Mouse (Mus musculus): ENCODE data around the gene Dvl2. TPM values are rescaled to one million over a fixed set of nuclear protein-coding genes. Genes with fewer than 3 reads are reported as not detected.
A peak's percentile ranks its signal among the peaks of the same experiment; 100 is the strongest.

Gene Dvl2
- polyA plus RNA-seq, 1 experiment from 2014 or later: 27.1 TPM

GRCm38 (mm10) chr11:70049816-70050215, 49.4 kb downstream of the Dvl2 start:
- Histone ChIP-seq H3K36me3 (ENCODE audit: insufficient read depth, low read length) (no peaks in the 10 kb centered on the region), H3K9ac (ENCODE audit: low read depth, low read length) (no peak overlapping the region), H3K9me3 (replicated peaks; ENCODE audit: low read length) (no peaks in the 10 kb centered on the region), H3K4me2 (ENCODE audit: low read length) (no peak overlapping the region), H3K4me3 (replicated peaks; ENCODE audit: low read depth, low read length) (no peak overlapping the region), H3K27ac (no peak overlapping the region), H3K4me1 (replicated peaks; ENCODE audit: insufficient read depth, low read length) (no peaks in the 10 kb centered on the region), H3K27me3 (ENCODE audit: insufficient read depth, low read length) (no peaks in the 10 kb centered on the region)
- no peak for ATAC-seq (replicated peaks; ENCODE audit: low FRiP score, low read depth)
- 56% methylated on average over 10 of the region's 10 CpGs for WGBS
- DNase-seq (ENCODE audit: low spot score): no peak
- peak; percentile 44; the same call in 1 of the 2 replicates for TF ChIP-seq CTCF (IDR thresholded peaks at IDR 0.05; ENCODE audit: low read depth)

GRCm38 (mm10) chr11:70053156-70053555, 52.8 kb downstream of the Dvl2 start:
- H3K36me3 ChIP-seq (ENCODE audit: insufficient read depth, low read length): no peaks in the 10 kb centered on the region
- H3K9me3 ChIP-seq (replicated peaks; ENCODE audit: low read length): no peaks in the 10 kb centered on the region
- no peaks in the 10 kb centered on the region for H3K27me3 ChIP-seq (ENCODE audit: insufficient read depth, low read length)
- H3K4me2 ChIP-seq (ENCODE audit: low read length): no peak overlapping the region
- WGBS: 62% methylated on average over 7 of the region's 7 CpGs
- H3K9ac ChIP-seq (ENCODE audit: low read depth, low read length): no peak overlapping the region
- no peak for TF ChIP-seq CTCF (IDR thresholded peaks at IDR 0.05; ENCODE audit: low read depth)
- H3K4me1 ChIP-seq (replicated peaks; ENCODE audit: insufficient read depth, low read length): no peaks in the 10 kb centered on the region
- H3K27ac ChIP-seq: no peak overlapping the region
- H3K4me3 ChIP-seq (replicated peaks; ENCODE audit: low read depth, low read length): no peak overlapping the region
- DNase-seq (ENCODE audit: low spot score) (no peak), ATAC-seq (replicated peaks; ENCODE audit: low FRiP score, low read depth) (no peak)

GRCm38 (mm10) chr11:70053898-70054570, 53.6 kb downstream of the Dvl2 start, which contains the start of gene Asgr1:
TSS of gene Asgr1 (plus strand) at chr11:70054085.
- Histone ChIP-seq H3K27ac (no peak within 1 kb of the TSS), H3K4me1 (replicated peaks; ENCODE audit: insufficient read depth, low read length) (no peaks in the 10 kb centered on the region), H3K9me3 (replicated peaks; ENCODE audit: low read length) (no peaks in the 10 kb centered on the region), H3K9ac (ENCODE audit: low read depth, low read length) (no peak within 1 kb of the TSS), H3K4me2 (ENCODE audit: low read length) (no peak within 1 kb of the TSS), H3K4me3 (replicated peaks; ENCODE audit: low read depth, low read length) (no peak within 1 kb of the TSS), H3K27me3 (ENCODE audit: insufficient read depth, low read length) (no peaks in the 10 kb centered on the region), H3K36me3 (ENCODE audit: insufficient read depth, low read length) (no peaks in the 10 kb centered on the region)
- DNase-seq (ENCODE audit: low spot score) (no peak), ATAC-seq (replicated peaks; ENCODE audit: low FRiP score, low read depth) (no peak; the same call in 1 of the 2 replicates)
- TF ChIP-seq CTCF (IDR thresholded peaks at IDR 0.05; ENCODE audit: low read depth): no peak
- 85% methylated on average over 10 of the region's 10 CpGs for WGBS

- peak; percentile 94 for TF ChIP-seq CTCF (IDR thresholded peaks at IDR 0.05; ENCODE audit: low read depth)
- H3K36me3 ChIP-seq (ENCODE audit: insufficient read depth, low read length): no peaks in the 10 kb centered on the region
- H3K27ac ChIP-seq: no peak overlapping the region
- WGBS: 20% methylated on average over 17 of the region's 18 CpGs
- H3K4me3 ChIP-seq (replicated peaks; ENCODE audit: low read depth, low read length): no peak overlapping the region
- H3K9me3 ChIP-seq (replicated peaks; ENCODE audit: low read length): no peaks in the 10 kb centered on the region
- no peak overlapping the region for H3K9ac ChIP-seq (ENCODE audit: low read depth, low read length)
- ATAC-seq (replicated peaks; ENCODE audit: low FRiP score, low read depth) (no peak; the same call in 1 of the 2 replicates), DNase-seq (ENCODE audit: low spot score) (peak; percentile 76)
- H3K4me1 ChIP-seq (replicated peaks; ENCODE audit: insufficient read depth, low read length): no peaks in the 10 kb centered on the region
- no peaks in the 10 kb centered on the region for H3K27me3 ChIP-seq (ENCODE audit: insufficient read depth, low read length)
- H3K4me2 ChIP-seq (ENCODE audit: low read length): peak overlapping the region; percentile 15; the same call in 1 of the 2 replicates
Measured at GRCm38 (mm10) chr11:70055618-70056214, 55.3 kb downstream of the Dvl2 start.

GRCm38 (mm10) chr11:70057805-70058204, 57.4 kb downstream of the Dvl2 start:
- DNase-seq (ENCODE audit: low spot score) (no peak), ATAC-seq (replicated peaks; ENCODE audit: low FRiP score, low read depth) (no peak)
- no peaks in the 10 kb centered on the region for H3K27me3 ChIP-seq (ENCODE audit: insufficient read depth, low read length)
- no peaks in the 10 kb centered on the region for H3K36me3 ChIP-seq (ENCODE audit: insufficient read depth, low read length)
- no peaks in the 10 kb centered on the region for H3K9me3 ChIP-seq (replicated peaks; ENCODE audit: low read length)
- no peak overlapping the region for H3K4me2 ChIP-seq (ENCODE audit: low read length)
- WGBS: 56% methylated on average over 9 of the region's 9 CpGs
- no peak overlapping the region for H3K4me3 ChIP-seq (replicated peaks; ENCODE audit: low read depth, low read length)
- H3K4me1 ChIP-seq (replicated peaks; ENCODE audit: insufficient read depth, low read length): no peaks in the 10 kb centered on the region
- H3K9ac ChIP-seq (ENCODE audit: low read depth, low read length): no peak overlapping the region
- H3K27ac ChIP-seq: no peak overlapping the region
- TF ChIP-seq CTCF (IDR thresholded peaks at IDR 0.05; ENCODE audit: low read depth): no peak

GRCm38 (mm10) chr11:70059930-70060329, 59.5 kb downstream of the Dvl2 start:
- no peak overlapping the region for H3K4me2 ChIP-seq (ENCODE audit: low read length)
- no peaks in the 10 kb centered on the region for H3K36me3 ChIP-seq (ENCODE audit: insufficient read depth, low read length)
- DNase-seq (ENCODE audit: low spot score): no peak
- H3K9me3 ChIP-seq (replicated peaks; ENCODE audit: low read length): no peaks in the 10 kb centered on the region
- H3K4me3 ChIP-seq (replicated peaks; ENCODE audit: low read depth, low read length): no peak overlapping the region
- no peaks in the 10 kb centered on the region for H3K27me3 ChIP-seq (ENCODE audit: insufficient read depth, low read length)
- H3K9ac ChIP-seq (ENCODE audit: low read depth, low read length): no peak overlapping the region
- no peak for TF ChIP-seq CTCF (IDR thresholded peaks at IDR 0.05; ENCODE audit: low read depth)
- no peak overlapping the region for H3K27ac ChIP-seq
- H3K4me1 ChIP-seq (replicated peaks; ENCODE audit: insufficient read depth, low read length): no peaks in the 10 kb centered on the region
- WGBS: 42% methylated on average over 6 of the region's 6 CpGs
- ATAC-seq (replicated peaks; ENCODE audit: low FRiP score, low read depth): no peak

MicroRNA genes within 50 kb of the gene (microRNA counts, 519-probe panel; counts per million panel counts)
- microRNA mmu-miR-324-3p: 330 counts per million, percentile 68 among the panel's probes with 10 or more counts
- microRNA mmu-miR-324-5p: 4,386 counts per million, percentile 77 among the panel's probes with 10 or more counts

Small RNAs within 50 kb of the gene (microRNA-seq; reads per million reads assigned to microRNA genes)
- gene Gm44349 (not detected), gene Mir324 (2,007 reads per million, percentile 84 among the genes with 10 or more reads in this experiment)

Other genes starting within 250 kb of the Dvl2 start
- 19.0 and 21.0 TPM in 2 replicates for gene Polr2a, start 242.0 kb upstream of the Dvl2 start, polyA plus RNA-seq (2015; fragmentation: Nextera tagmentation; extraction: Ambion mirVana)
- 0.17 TPM in 1 of 2 replicates, not detected in the other for gene Slc35g3, start 238.6 kb upstream of the Dvl2 start, polyA plus RNA-seq (2015; fragmentation: Nextera tagmentation; extraction: Ambion mirVana)
- 2.7 and 3.3 TPM in 2 replicates for gene Zbtb4, start 234.7 kb upstream of the Dvl2 start, polyA plus RNA-seq (2015; fragmentation: Nextera tagmentation; extraction: Ambion mirVana)
- 12.0 and 12.1 TPM in 2 replicates for gene Chrnb1, start 204.7 kb upstream of the Dvl2 start, polyA plus RNA-seq (2015; fragmentation: Nextera tagmentation; extraction: Ambion mirVana)
- 0.63 and 0.98 TPM in 2 replicates for gene Fgf11, start 198.7 kb upstream of the Dvl2 start, polyA plus RNA-seq (2015; fragmentation: Nextera tagmentation; extraction: Ambion mirVana)
- 22.9 and 23.0 TPM in 2 replicates for gene Tmem102, start 195.0 kb upstream of the Dvl2 start, polyA plus RNA-seq (2015; fragmentation: Nextera tagmentation; extraction: Ambion mirVana)
- not detected in 2 replicates for gene Gm39566, start 185.3 kb upstream of the Dvl2 start, polyA plus RNA-seq (2015; fragmentation: Nextera tagmentation; extraction: Ambion mirVana)
- gene Spem2, start 182.1 kb upstream of the Dvl2 start, polyA plus RNA-seq (2015; fragmentation: Nextera tagmentation; extraction: Ambion mirVana): not detected in 2 replicates
- not detected in 2 replicates for gene Spem1, start 178.4 kb upstream of the Dvl2 start, polyA plus RNA-seq (2015; fragmentation: Nextera tagmentation; extraction: Ambion mirVana)
- gene Nlgn2, start 162.8 kb upstream of the Dvl2 start, polyA plus RNA-seq (2015; fragmentation: Nextera tagmentation; extraction: Ambion mirVana): 4.1 and 4.7 TPM in 2 replicates
- 485 and 528 TPM in 2 replicates for gene Tmem256, start 162.1 kb upstream of the Dvl2 start, polyA plus RNA-seq (2015; fragmentation: Nextera tagmentation; extraction: Ambion mirVana)
- gene Plscr3, start 154.2 kb upstream of the Dvl2 start, polyA plus RNA-seq (2015; fragmentation: Nextera tagmentation; extraction: Ambion mirVana): 96.4 and 102 TPM in 2 replicates
- 6.3 and 7.0 TPM in 2 replicates for gene Tnk1, start 141.9 kb upstream of the Dvl2 start, polyA plus RNA-seq (2015; fragmentation: Nextera tagmentation; extraction: Ambion mirVana)
- not detected in 2 replicates for gene Tmem95, start 122.6 kb upstream of the Dvl2 start, polyA plus RNA-seq (2015; fragmentation: Nextera tagmentation; extraction: Ambion mirVana)
- gene Kctd11, start 119.2 kb upstream of the Dvl2 start, polyA plus RNA-seq (2015; fragmentation: Nextera tagmentation; extraction: Ambion mirVana): 7.7 and 7.8 TPM in 2 replicates
- 0.33 and 0.48 TPM in 2 replicates for gene Acap1, start 105.1 kb upstream of the Dvl2 start, polyA plus RNA-seq (2015; fragmentation: Nextera tagmentation; extraction: Ambion mirVana)
- gene 2810408A11Rik, start 99.6 kb upstream of the Dvl2 start, polyA plus RNA-seq (2015; fragmentation: Nextera tagmentation; extraction: Ambion mirVana): 12.5 and 13.0 TPM in 2 replicates
- 9.7 and 12.7 TPM in 2 replicates for gene Neurl4, start 99.5 kb upstream of the Dvl2 start, polyA plus RNA-seq (2015; fragmentation: Nextera tagmentation; extraction: Ambion mirVana)
- gene Gps2, start 86.7 kb upstream of the Dvl2 start, polyA plus RNA-seq (2015; fragmentation: Nextera tagmentation; extraction: Ambion mirVana): 63.0 and 65.0 TPM in 2 replicates
- 1,371 and 1,476 TPM in 2 replicates for gene Eif5a, start 78.6 kb upstream of the Dvl2 start, polyA plus RNA-seq (2015; fragmentation: Nextera tagmentation; extraction: Ambion mirVana)
- gene Ybx2, start 64.8 kb upstream of the Dvl2 start, polyA plus RNA-seq (2015; fragmentation: Nextera tagmentation; extraction: Ambion mirVana): 6.8 and 7.5 TPM in 2 replicates
- 21.4 and 23.1 TPM in 2 replicates for gene Slc2a4, start 52.4 kb upstream of the Dvl2 start, polyA plus RNA-seq (2015; fragmentation: Nextera tagmentation; extraction: Ambion mirVana)
- 238 and 246 TPM in 2 replicates for gene Cldn7, start 35.8 kb upstream of the Dvl2 start, polyA plus RNA-seq (2015; fragmentation: Nextera tagmentation; extraction: Ambion mirVana)
- 28.3 and 29.1 TPM in 2 replicates for gene Ctdnep1, start 19.4 kb upstream of the Dvl2 start, polyA plus RNA-seq (2015; fragmentation: Nextera tagmentation; extraction: Ambion mirVana)
- gene Elp5, start 18.1 kb upstream of the Dvl2 start, polyA plus RNA-seq (2015; fragmentation: Nextera tagmentation; extraction: Ambion mirVana): 97.3 and 97.9 TPM in 2 replicates
- 626 TPM in 2 replicates for gene Gabarap, start 9.5 kb upstream of the Dvl2 start, polyA plus RNA-seq (2015; fragmentation: Nextera tagmentation; extraction: Ambion mirVana)
- 61.9 and 62.6 TPM in 2 replicates for gene Phf23, start 4.8 kb upstream of the Dvl2 start, polyA plus RNA-seq (2015; fragmentation: Nextera tagmentation; extraction: Ambion mirVana)
- 178 and 197 TPM in 2 replicates for gene Acadvl, start 14.8 kb downstream of the Dvl2 start, polyA plus RNA-seq (2015; fragmentation: Nextera tagmentation; extraction: Ambion mirVana)
- 4.3 and 6.5 TPM in 2 replicates for gene Dlg4, start 16.3 kb downstream of the Dvl2 start, polyA plus RNA-seq (2015; fragmentation: Nextera tagmentation; extraction: Ambion mirVana)
- gene Asgr1, start 53.5 kb downstream of the Dvl2 start, polyA plus RNA-seq (2015; fragmentation: Nextera tagmentation; extraction: Ambion mirVana): 2.5 and 2.9 TPM in 2 replicates
- 0.14 TPM in 1 of 2 replicates, not detected in the other for gene Asgr2, start 92.0 kb downstream of the Dvl2 start, polyA plus RNA-seq (2015; fragmentation: Nextera tagmentation; extraction: Ambion mirVana)
- 0.37 and 0.47 TPM in 2 replicates for gene Mgl2, start 129.7 kb downstream of the Dvl2 start, polyA plus RNA-seq (2015; fragmentation: Nextera tagmentation; extraction: Ambion mirVana)
- gene Clec10a, start 155.6 kb downstream of the Dvl2 start, polyA plus RNA-seq (2015; fragmentation: Nextera tagmentation; extraction: Ambion mirVana): 0.99 and 1.4 TPM in 2 replicates
- 11.2 and 12.6 TPM in 2 replicates for gene Slc16a11, start 212.2 kb downstream of the Dvl2 start, polyA plus RNA-seq (2015; fragmentation: Nextera tagmentation; extraction: Ambion mirVana)
- 20.6 and 21.4 TPM in 2 replicates for gene Slc16a13, start 220.5 kb downstream of the Dvl2 start, polyA plus RNA-seq (2015; fragmentation: Nextera tagmentation; extraction: Ambion mirVana)
- 22.0 TPM in 2 replicates for gene Bcl6b, start 229.2 kb downstream of the Dvl2 start, polyA plus RNA-seq (2015; fragmentation: Nextera tagmentation; extraction: Ambion mirVana)
- gene 0610010K14Rik, start 237.3 kb downstream of the Dvl2 start, polyA plus RNA-seq (2015; fragmentation: Nextera tagmentation; extraction: Ambion mirVana): 147 and 150 TPM in 2 replicates
- 15.6 and 15.9 TPM in 2 replicates for gene Gm21988, start 239.2 kb downstream of the Dvl2 start, polyA plus RNA-seq (2015; fragmentation: Nextera tagmentation; extraction: Ambion mirVana)
- gene Rnasek, start 239.2 kb downstream of the Dvl2 start, polyA plus RNA-seq (2015; fragmentation: Nextera tagmentation; extraction: Ambion mirVana): 455 and 492 TPM in 2 replicates

Measured in kidney, postnatal 0 days (tissue).